Mouse (Mus musculus) MEL (cell line): ENCODE measurements at regions not wholly inside any gene's neighbourhood (a gene's known extent, or its start where the extent isn't known, plus 50 kb on each side); places are given as distances from the start of the nearest gene placed in this dataset.

Experiments
- DNase-seq: peaks from one replicate; pipeline ENCODE4 v3.0.0; 2011; ENCODE audit warnings: low read depth, low spot score
- H3K27ac ChIP-seq: 2 replicates; pipeline ENCODE4 v1.5.1; 2012; ENCODE audit warnings: low read depth, mild to moderate bottlenecking, control low read depth, low read length, moderate library complexity; ENCODE audit not compliant: control insufficient read depth
- H3K27me3 ChIP-seq, 2 experiments: fragments of 150-350 bp in 1 of 2; sonication (generic) in 1 of 2; 2 replicates each; pipeline ENCODE4 v1.6.1; 2012; ENCODE audit warnings: low read length in 2 of 2, mild to moderate bottlenecking in 2 of 2, improper control_type of control experiment in 1 of 2, moderate library complexity in 1 of 2; ENCODE audit not compliant: insufficient read depth in 2 of 2, control insufficient read depth in 1 of 2
- H3K36me3 ChIP-seq, 2 experiments: 2 replicates each; pipeline ENCODE4 v1.6.1; 2012 to 2014; ENCODE audit warnings: low read length in 2 of 2, improper control_type of control experiment in 1 of 2, inconsistent platforms in 1 of 2, mild to moderate bottlenecking in 1 of 2; ENCODE audit not compliant: insufficient read depth in 2 of 2, control insufficient read depth in 1 of 2
- H3K4me1 ChIP-seq, 2 experiments: fragments of 150-350 bp in 1 of 2; sonication (generic) in 1 of 2; 2 replicates each; pipeline ENCODE4 v1.6.1; 2012; ENCODE audit warnings: low read length in 2 of 2, improper control_type of control experiment in 1 of 2, mild to moderate bottlenecking in 1 of 2; ENCODE audit not compliant: insufficient read depth in 2 of 2, control insufficient read depth in 1 of 2
- H3K4me3 ChIP-seq, 2 experiments: fragments of 150-350 bp in 1 of 2; sonication (generic) in 1 of 2; 2 replicates each; pipeline ENCODE4 v1.5.1; 2012; ENCODE audit warnings: low read depth in 2 of 2, low read length in 2 of 2, mild to moderate bottlenecking in 2 of 2, moderate library complexity in 2 of 2, control low read depth in 1 of 2, improper control_type of control experiment in 1 of 2; ENCODE audit not compliant: control insufficient read depth in 1 of 2, insufficient read depth in 1 of 2
- H3K79me2 ChIP-seq: 2 replicates; pipeline ENCODE4 v1.6.1; 2012; ENCODE audit warnings: mild to moderate bottlenecking, low read length, moderate library complexity; ENCODE audit not compliant: control insufficient read depth, poor library complexity, insufficient read depth
- H3K9ac ChIP-seq: 2 replicates; pipeline ENCODE4 v1.6.1; 2012; ENCODE audit warnings: low read depth, mild to moderate bottlenecking, control low read depth, low read length, moderate library complexity; ENCODE audit not compliant: control insufficient read depth, poor library complexity, severe bottlenecking
- H3K9me3 ChIP-seq: fragments of 150-350 bp; sonication (generic); replicated peaks from 2 replicates; pipeline ENCODE4 v1.6.1; 2012; ENCODE audit warnings: mild to moderate bottlenecking, low read length, improper control_type of control experiment, moderate library complexity; ENCODE audit not compliant: insufficient read depth
- CHD1 ChIP-seq: IDR thresholded peaks from 2 replicates; pipeline ENCODE4 v1.6.1; 2012; ENCODE audit warnings: low read depth, mild to moderate bottlenecking, inconsistent platforms, low read length, improper control_type of control experiment
- CHD2 ChIP-seq: IDR thresholded peaks from 2 replicates; pipeline ENCODE4 v1.6.1; 2011; ENCODE audit warnings: low read length, improper control_type of control experiment
- CTCF ChIP-seq, 3 experiments: IDR thresholded peaks in 2 of 3; conservative IDR thresholded peaks in 1 of 3; 2 replicates each; pipeline ENCODE4 v1.5.1; 2011 to 2012; ENCODE audit warnings: low read length in 3 of 3, low read depth in 2 of 3, mild to moderate bottlenecking in 2 of 3, improper control_type of control experiment in 1 of 3, inconsistent platforms in 1 of 3, mixed read lengths in 1 of 3, moderate library complexity in 1 of 3; ENCODE audit not compliant: control insufficient read depth in 1 of 3, insufficient read depth in 1 of 3, poor library complexity in 1 of 3, severe bottlenecking in 1 of 3
- E2F4 ChIP-seq: IDR thresholded peaks from 2 replicates; pipeline ENCODE4 v1.6.1; 2011; ENCODE audit warnings: low read depth, low read length, improper control_type of control experiment, borderline replicate concordance
- ELF1 ChIP-seq: IDR thresholded peaks from 2 replicates; pipeline ENCODE4 v1.6.1; 2014; ENCODE audit warnings: low read depth, mild to moderate bottlenecking, inconsistent platforms, low read length, improper control_type of control experiment, moderate library complexity
- EP300 ChIP-seq, 2 experiments: IDR thresholded peaks; 2 replicates each; pipeline ENCODE4 v1.6.1; 2011; ENCODE audit warnings: improper control_type of control experiment in 2 of 2, low read length in 2 of 2, low read depth in 1 of 2, mild to moderate bottlenecking in 1 of 2
- ETS1 ChIP-seq: IDR thresholded peaks from 2 replicates; pipeline ENCODE4 v1.6.1; 2012; ENCODE audit warnings: low read depth, mild to moderate bottlenecking, inconsistent platforms, low read length, improper control_type of control experiment, moderate library complexity
- GABPA ChIP-seq: IDR thresholded peaks from 2 replicates; pipeline ENCODE4 v1.6.1; 2012; ENCODE audit warnings: low read depth, mild to moderate bottlenecking, inconsistent platforms, low read length, improper control_type of control experiment, moderate library complexity
- GATA1 ChIP-seq: IDR thresholded peaks from 2 replicates; pipeline ENCODE4 v1.6.1; 2011; ENCODE audit warnings: low read depth, low read length, improper control_type of control experiment
- JUND ChIP-seq: IDR thresholded peaks from 2 replicates; pipeline ENCODE4 v1.6.1; 2011; ENCODE audit warnings: low read depth, mild to moderate bottlenecking, improper control_type of control experiment, low read length
- MAX ChIP-seq: IDR thresholded peaks from 2 replicates; pipeline ENCODE4 v1.6.1; 2011; ENCODE audit warnings: low read length, improper control_type of control experiment
- MAZ ChIP-seq: IDR thresholded peaks from 2 replicates; pipeline ENCODE4 v1.6.1; 2012; ENCODE audit warnings: low read depth, mild to moderate bottlenecking, inconsistent platforms, low read length, improper control_type of control experiment
- MEF2A ChIP-seq: IDR thresholded peaks from 2 replicates; pipeline ENCODE4 v1.6.1; 2014; ENCODE audit warnings: low read depth, mild to moderate bottlenecking, inconsistent platforms, low read length, improper control_type of control experiment; ENCODE audit not compliant: poor library complexity, insufficient replicate concordance, severe bottlenecking; ENCODE audit errors: extremely low read depth
- MXI1 ChIP-seq: IDR thresholded peaks from 2 replicates; pipeline ENCODE4 v1.6.1; 2011; ENCODE audit warnings: mild to moderate bottlenecking, low read depth, low read length, improper control_type of control experiment
- MYB ChIP-seq: IDR thresholded peaks from 2 replicates; pipeline ENCODE4 v1.6.1; 2011; ENCODE audit warnings: mild to moderate bottlenecking, low read depth, low read length, improper control_type of control experiment
- NELFE ChIP-seq: IDR thresholded peaks from 2 replicates; pipeline ENCODE4 v1.6.1; 2011; ENCODE audit warnings: low read depth, low read length, improper control_type of control experiment
- NRF1 ChIP-seq: IDR thresholded peaks from 2 replicates; pipeline ENCODE4 v1.6.1; 2014; ENCODE audit warnings: low read depth, mild to moderate bottlenecking, inconsistent platforms, low read length, improper control_type of control experiment, moderate library complexity; ENCODE audit not compliant: poor library complexity, insufficient read depth, severe bottlenecking
- POLR2A ChIP-seq, 2 experiments: IDR thresholded peaks; 2 replicates each; pipeline ENCODE4 v1.6.1; 2011 to 2012; ENCODE audit warnings: low read length in 2 of 2, mild to moderate bottlenecking in 2 of 2, control low read depth in 1 of 2, improper control_type of control experiment in 1 of 2, low read depth in 1 of 2, moderate library complexity in 1 of 2; ENCODE audit not compliant: control insufficient read depth in 1 of 2, insufficient read depth in 1 of 2, poor library complexity in 1 of 2
- POLR2AphosphoS2 ChIP-seq: IDR thresholded peaks from 2 replicates; pipeline ENCODE4 v1.6.1; 2011; ENCODE audit warnings: low read length, improper control_type of control experiment
- POLR2AphosphoS5 ChIP-seq: IDR thresholded peaks from 2 replicates; pipeline ENCODE4 v1.6.1; 2012; ENCODE audit warnings: low read depth, borderline replicate concordance, mild to moderate bottlenecking, inconsistent platforms, low read length, moderate library complexity, mixed read lengths
- RAD21 ChIP-seq: IDR thresholded peaks from 2 replicates; pipeline ENCODE4 v1.6.1; 2011; ENCODE audit warnings: mild to moderate bottlenecking, low read depth, low read length, improper control_type of control experiment
- RCOR1 ChIP-seq: IDR thresholded peaks from 2 replicates; pipeline ENCODE4 v1.6.1; 2012; ENCODE audit warnings: low read depth, mild to moderate bottlenecking, inconsistent platforms, low read length, improper control_type of control experiment
- SIN3A ChIP-seq: IDR thresholded peaks from 2 replicates; pipeline ENCODE4 v1.6.1; 2012; ENCODE audit warnings: low read length, improper control_type of control experiment, inconsistent platforms
- TAL1 ChIP-seq: IDR thresholded peaks from 2 replicates; pipeline ENCODE4 v1.6.1; 2012; ENCODE audit warnings: mild to moderate bottlenecking, inconsistent platforms, low read length, moderate library complexity, mixed read lengths
- TBP ChIP-seq: IDR thresholded peaks from 2 replicates; pipeline ENCODE4 v1.8.0; 2011; ENCODE audit warnings: low read depth, low read length, improper control_type of control experiment
- TCF12 ChIP-seq: IDR thresholded peaks from 2 replicates; pipeline ENCODE4 v1.6.1; 2014; ENCODE audit warnings: low read depth, mild to moderate bottlenecking, inconsistent platforms, low read length, improper control_type of control experiment, moderate library complexity
- UBTF ChIP-seq: IDR thresholded peaks from 2 replicates; pipeline ENCODE4 v1.6.1; 2012; ENCODE audit warnings: low read depth, mild to moderate bottlenecking, inconsistent platforms, low read length, improper control_type of control experiment, moderate library complexity, borderline replicate concordance; ENCODE audit not compliant: insufficient read depth
- USF1 ChIP-seq: IDR thresholded peaks from 2 replicates; pipeline ENCODE4 v1.6.1; 2014; ENCODE audit warnings: low read depth, mild to moderate bottlenecking, inconsistent platforms, low read length, improper control_type of control experiment, moderate library complexity
- ZC3H11A ChIP-seq: IDR thresholded peaks from 2 replicates; pipeline ENCODE4 v1.6.1; 2012; ENCODE audit warnings: low read depth, mild to moderate bottlenecking, inconsistent platforms, low read length, improper control_type of control experiment
- ZKSCAN1 ChIP-seq: IDR thresholded peaks from 2 replicates; pipeline ENCODE4 v1.6.1; 2012; ENCODE audit warnings: low read depth, mild to moderate bottlenecking, inconsistent platforms, low read length, improper control_type of control experiment, moderate library complexity

DNA sequence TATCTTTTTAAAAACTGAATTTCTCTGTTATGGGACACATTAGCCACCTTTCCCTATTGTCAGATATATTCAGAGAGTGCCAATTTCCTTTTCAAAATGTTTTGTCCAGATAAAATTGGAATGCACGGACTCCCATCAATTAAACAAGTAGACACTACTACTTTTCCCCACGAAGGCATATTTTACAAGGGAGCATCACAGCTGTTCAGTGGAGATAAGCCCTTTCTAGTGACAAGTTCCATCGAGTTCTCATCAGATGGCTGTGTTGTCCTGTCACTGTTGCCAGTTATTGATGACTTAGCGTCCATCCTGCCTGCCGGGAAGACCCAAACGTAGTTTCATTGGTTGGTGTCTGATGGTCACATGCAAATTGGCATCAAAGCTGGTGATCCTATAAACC, 461.2 kb upstream of the Got2 start:
- no peak overlapping the region for H3K27ac ChIP-seq
- peak; percentile 29 for DNase-seq
- no peaks in the 10 kb centered on the region for H3K79me2 ChIP-seq
- peaks cover 0 to 13% of the 10 kb centered on the region in 2 experiments; a peak in 2 of 4 replicates for H3K36me3 ChIP-seq
- H3K4me1 ChIP-seq: peaks cover 8 to 16% of the 10 kb centered on the region in 2 experiments
- H3K4me3 ChIP-seq: no peak overlapping the region
- H3K9ac ChIP-seq: no peak overlapping the region
- TF ChIP-seq MYB (no peak), ZKSCAN1 (no peak), TBP (no peak), CHD2 (no peak), GATA1 (peak; percentile 62), EP300 (IDR thresholded peaks at IDR 0.05; ENCODE audit: low read depth in 1 of 2, low read length in 2 of 2) (peak; percentile 54 to 60), RAD21 (no peak), GABPA (no peak), E2F4 (no peak), MAX (no peak), MXI1 (no peak), NELFE (no peak), ELF1 (no peak), CHD1 (no peak), NRF1 (no peak), ZC3H11A (no peak), USF1 (no peak), ETS1 (peak; percentile 85), TAL1 (peak; percentile 44), TCF12 (peak; percentile 84), POLR2AphosphoS5 (no peak), MEF2A (no peak), CTCF (IDR thresholded peaks at IDR 0.05 in 2 of 3, conservative IDR thresholded peaks at IDR 0.05 in 1 of 3; ENCODE audit: control insufficient read depth in 1 of 3, insufficient read depth in 1 of 3, low read depth in 2 of 3, low read length in 3 of 3, poor library complexity in 1 of 3, severe bottlenecking in 1 of 3) (no peak), SIN3A (peak; percentile 35), POLR2AphosphoS2 (no peak), RCOR1 (0 out of 2 replicates have a peak, but pooled peaks have one; percentile 10), POLR2A (IDR thresholded peaks at IDR 0.05; ENCODE audit: control insufficient read depth in 1 of 2, insufficient read depth in 1 of 2, low read depth in 1 of 2, low read length in 2 of 2, poor library complexity in 1 of 2) (no peak), JUND (no peak), MAZ (no peak), UBTF (no peak)
- no peaks in the 10 kb centered on the region for H3K9me3 ChIP-seq
- no peaks in the 10 kb centered on the region for H3K27me3 ChIP-seq
